Mouse (Mus musculus) granulocyte monocyte progenitor cell, adult 5-6 weeks (primary cell): ENCODE measurements around the gene Zbtb16. TPM values are rescaled to one million over a fixed set of nuclear protein-coding genes. Genes with fewer than 3 reads are reported as not detected.

Experiments used
- ATAC-seq: replicated peaks from 2 replicates; pipeline ENCODE4 v1.8.0; 2016; ENCODE audit warnings: mild to moderate bottlenecking, moderate TSS enrichment, inconsistent platforms; ENCODE audit not compliant: poor library complexity, severe bottlenecking
- total RNA-seq, 2 experiments: library from RNA; stranded (forward) in 1 of 2; stranded (reverse) in 1 of 2; fragments of 200-712, 200-1000 nt in 1 of 2; fragments of >200 nt in 1 of 2; fragmentation: Nextera tagmentation in 1 of 2; gene quantifications; 2 replicates each; pipeline ENCODE4 v1.2.3; 2014 to 2017

Gene Zbtb16
- total RNA-seq, 2 experiments from 2014 or later = 10.0 to 10.1 TPM

DNA sequence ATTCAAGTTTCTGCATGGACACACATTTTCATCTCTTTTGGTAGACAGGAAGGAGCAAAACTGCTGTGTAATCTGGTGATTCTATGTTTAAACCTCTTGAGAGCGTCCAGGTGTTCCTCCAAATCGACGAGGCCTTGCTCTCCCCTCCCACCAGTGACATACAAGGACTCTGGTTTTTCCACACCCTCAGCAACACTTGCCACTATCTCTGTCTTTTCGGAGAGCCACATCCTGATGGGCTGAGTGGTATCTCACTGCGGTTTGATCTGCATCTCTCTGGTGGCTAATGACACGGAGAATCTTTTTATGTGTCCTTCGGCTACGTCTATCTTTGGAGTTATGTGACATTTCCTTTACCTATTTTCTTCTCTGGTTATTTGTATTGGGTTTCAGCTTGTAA is 121.0 kb downstream of the Zbtb16 start:
- no peak for ATAC-seq

DNA sequence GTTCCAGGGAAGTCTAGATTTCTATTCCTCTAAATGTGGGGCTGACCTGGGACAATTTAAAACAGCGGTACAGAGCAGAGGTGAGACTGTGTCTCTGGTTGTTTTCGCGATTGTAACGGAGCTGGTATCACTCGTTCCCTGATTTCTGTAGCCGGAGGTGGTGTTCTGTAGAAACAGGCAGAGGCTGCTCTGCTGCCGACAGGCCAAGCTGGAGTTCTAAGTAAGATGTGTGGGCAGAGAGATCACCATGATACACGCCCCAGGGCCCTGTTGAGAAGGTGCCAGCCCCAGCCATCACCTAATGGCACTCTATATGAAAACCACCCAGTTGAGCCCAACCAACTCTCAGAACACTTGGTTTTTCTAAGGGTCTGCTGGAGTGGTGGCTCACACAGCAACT is 122.2 kb downstream of the Zbtb16 start:
- no peak for ATAC-seq

DNA sequence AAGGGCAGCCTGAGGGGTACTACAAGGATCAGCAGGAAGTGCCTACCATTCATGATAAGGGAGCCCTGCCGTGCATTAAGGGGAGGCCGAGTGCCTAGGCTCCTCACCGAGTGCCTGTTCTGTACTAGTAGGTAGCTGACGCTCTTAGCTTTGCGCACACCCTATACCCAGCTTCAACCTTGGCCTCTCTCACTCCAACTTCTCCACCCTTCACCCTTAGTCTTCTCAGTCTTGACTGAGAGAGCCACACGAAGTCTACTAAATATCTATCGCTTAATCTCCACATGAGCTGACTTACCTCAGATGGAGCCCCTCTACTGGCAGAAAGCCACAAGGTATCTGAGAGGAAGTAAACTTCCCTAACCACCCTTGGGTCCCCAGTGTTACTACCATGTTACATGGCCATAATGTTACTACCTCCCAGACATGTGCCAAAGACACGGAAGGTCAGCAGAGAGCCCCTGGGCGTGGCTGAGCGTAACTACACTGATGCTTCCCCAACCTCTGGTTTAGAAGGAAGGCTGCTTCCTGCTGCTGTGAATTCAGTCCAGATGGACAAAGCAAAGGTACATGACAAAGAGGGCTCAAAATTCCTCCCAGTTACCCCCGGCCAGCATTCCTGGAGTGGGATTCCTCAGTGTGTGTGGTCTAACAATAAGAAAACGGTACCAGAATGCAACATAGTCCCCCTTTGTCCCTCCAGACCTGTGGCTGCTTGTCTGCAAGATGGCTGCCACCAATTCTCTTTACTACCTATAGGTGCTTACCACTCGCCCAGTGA is 122.8 kb downstream of the Zbtb16 start:
- ATAC-seq = no peak; the same call in 1 of the 2 replicates

DNA sequence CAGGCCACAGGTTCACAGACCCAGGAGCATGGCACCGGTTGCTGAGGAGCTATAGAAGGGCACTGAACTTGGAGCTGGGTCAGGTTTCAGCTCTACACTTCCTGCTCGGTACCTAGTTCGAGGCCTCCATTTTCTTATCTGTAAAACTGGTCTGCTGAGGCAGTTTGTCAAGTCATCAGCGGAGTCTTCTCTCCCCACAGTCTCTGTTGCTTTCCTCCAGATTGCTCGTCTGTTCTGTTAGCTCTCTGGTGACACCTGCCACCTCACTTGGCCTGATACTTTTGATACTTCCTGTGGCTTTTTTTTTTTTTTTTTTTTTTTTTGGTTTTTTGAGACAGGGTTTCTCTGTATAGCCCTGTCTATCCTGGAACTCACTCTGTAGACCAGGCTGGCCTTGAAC is 124.2 kb downstream of the Zbtb16 start:
- ATAC-seq = no peak

DNA sequence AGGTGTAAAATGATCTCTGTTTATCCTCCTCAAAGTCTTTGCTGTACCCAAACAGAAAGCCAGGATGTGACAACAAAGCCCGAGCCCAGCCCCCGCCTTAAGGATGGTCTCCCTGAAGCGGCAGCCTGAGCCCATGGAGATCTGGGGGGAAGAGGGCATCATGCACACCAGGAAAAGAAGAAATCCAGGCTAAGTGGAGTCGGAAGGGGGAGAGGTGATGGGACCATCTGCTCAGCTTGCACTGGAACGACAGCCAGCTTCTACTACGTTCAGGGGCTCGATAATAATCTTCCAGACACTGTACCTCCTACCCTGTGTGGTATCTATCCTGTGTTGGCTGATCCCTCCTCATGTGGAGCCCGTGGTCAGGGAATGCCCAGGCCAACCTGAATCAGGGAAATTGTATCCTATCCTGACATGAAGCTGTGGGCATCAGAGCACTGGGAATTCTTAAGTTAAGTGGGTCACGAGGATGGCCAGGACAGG is 124.7 kb downstream of the Zbtb16 start:
- no peak for ATAC-seq

DNA sequence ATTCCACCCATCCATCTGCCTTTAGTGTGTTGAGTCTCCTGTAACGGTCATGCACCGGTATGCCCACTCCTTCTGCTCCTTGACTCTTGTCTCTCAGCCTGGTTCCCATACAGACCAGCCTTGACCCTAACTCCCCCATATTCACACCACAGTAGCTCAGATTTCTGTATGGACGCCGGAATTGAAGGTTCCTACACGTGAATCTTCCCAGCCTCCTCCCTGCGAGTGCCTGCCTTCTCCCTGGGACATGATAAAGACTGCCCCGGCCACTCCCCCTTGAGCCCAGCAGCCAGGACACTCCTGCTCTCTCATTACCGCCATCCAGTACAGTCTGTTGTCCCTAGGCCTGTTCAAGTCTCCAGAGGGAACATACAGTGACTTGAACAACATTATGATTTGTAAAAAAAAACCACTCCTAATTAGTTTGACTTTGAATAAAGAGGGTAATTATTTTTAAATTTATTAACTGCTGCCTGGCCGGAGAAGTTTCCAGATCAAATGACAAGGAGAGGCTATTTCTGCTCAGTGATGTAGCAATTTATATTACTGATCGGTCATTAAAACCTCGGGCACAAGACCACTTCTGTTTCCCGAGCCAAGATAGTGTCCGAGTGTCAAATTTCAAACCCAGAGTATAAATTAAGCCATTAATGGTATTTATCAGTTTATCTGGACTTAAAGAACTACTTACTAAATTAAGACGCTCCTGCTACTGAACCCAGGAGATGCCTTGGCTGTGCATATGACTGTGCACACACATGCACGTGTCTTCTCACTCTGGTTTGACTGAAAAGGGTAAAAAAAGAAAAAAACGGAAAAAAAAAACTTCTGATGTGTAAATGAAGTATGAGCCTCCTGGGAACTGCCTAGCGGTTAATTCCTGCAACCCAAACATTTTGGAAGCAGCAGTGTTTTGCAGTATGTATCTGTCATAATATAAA is 125.4 kb downstream of the Zbtb16 start:
- no peak for ATAC-seq

DNA sequence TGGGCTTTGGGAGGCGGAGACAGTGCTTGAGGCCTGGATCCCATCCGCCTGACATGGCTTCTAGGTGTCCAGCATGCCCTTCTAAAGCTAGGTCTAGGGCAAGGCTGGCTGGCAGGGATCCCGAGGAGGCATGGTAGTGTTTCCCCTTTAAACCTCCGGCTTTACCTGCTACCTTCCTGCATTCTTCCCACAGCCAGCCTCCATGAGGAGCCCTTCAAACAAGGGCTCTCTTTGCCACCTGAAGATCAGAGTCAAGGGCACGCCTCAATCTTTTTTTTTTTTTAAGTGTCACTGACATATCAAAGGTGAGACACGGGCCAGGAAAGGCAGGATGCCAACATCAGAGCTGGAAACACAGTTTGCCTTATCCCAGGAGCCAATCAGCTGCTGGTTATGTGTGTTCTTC is 128.2 kb downstream of the Zbtb16 start:
- ATAC-seq = no peak

DNA sequence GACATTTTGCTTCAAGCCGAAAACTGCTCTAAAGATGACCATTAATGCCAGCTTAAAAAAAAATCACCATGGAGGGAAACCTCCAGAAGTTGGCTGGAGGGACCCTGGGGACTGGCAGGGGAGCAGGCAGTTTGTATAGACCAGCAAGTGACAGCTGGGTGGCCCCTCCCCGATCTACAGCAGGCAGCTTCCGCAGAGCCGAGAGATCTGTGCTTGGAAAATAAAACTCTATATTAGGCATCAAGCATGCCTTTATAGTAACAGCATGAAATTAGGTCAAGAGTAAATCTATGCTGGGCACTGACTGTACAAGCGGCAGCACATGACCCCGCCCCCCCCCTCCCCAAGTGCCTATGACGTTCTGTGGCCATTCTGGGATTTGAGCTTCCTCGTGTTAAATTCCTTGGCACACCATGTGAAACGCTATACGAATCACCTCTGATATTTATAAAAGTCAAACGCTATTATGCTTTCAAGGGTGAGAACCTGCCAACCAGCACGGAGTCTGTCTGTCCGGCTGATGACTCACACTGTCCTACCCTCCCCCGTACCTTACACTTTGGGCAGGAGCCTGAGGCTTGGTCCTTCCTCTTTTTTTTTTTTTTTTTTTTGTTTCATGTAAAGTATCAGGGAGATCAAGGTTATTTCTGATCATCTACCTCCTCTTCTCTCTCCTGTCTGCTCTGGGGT is 128.7 kb downstream of the Zbtb16 start:
- peak; percentile 88 for ATAC-seq

DNA sequence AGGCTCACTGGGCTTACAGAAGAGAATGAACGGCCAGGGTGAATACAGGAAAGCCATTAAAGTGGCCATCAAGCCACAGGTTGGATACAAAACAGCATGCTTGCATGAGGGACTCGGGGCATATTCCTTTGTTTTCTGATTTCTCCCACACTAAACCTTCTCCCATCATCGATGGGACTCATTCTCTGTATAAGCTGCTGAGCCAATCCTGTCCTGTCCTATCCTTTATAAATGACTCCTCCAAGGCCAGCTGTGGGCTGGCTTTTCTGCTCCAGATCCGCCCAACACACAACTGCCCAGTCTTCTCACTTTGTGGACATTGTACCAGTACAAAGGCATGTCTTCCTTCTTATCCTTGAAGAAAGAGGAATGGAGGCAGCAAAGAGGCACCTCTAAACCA is 134.7 kb downstream of the Zbtb16 start:
- ATAC-seq = no peak

DNA sequence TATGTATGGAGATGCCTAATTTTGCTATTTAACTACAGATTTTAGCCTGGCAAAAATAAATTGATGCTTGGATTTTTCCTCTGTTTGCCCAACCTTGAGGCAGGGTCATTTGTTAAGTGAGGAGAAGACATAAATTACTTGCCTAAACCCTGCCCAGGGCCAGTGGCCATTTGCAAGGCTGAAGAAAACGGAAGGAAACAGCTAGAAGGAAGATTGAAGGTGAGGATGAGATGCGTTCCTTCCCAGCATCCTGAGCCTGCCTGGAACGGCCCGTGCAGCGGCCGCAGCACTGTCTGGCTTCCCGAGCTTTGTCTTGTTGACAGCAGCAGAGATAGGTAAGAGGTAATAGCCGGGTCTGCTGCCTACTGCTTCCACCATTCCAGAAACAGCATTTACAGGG is 135.2 kb downstream of the Zbtb16 start:
- ATAC-seq = no peak

DNA sequence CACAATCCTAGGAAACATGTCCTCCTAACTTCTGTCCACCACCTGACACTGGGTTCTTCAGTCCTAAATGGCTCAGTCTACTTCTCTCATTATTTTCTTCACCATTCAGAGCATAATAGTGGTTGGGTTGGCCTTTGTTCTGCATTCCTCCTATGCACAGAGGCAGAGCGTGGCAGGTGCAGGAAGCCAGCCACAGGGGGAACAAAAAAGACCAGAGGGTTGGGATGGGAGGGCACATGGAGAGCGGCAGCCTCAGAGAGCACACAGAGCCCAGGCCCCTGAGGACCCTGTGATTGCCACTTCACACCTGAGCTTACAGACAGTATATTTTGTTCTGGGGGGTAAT is 138.6 kb downstream of the Zbtb16 start:
- ATAC-seq = no peak

DNA sequence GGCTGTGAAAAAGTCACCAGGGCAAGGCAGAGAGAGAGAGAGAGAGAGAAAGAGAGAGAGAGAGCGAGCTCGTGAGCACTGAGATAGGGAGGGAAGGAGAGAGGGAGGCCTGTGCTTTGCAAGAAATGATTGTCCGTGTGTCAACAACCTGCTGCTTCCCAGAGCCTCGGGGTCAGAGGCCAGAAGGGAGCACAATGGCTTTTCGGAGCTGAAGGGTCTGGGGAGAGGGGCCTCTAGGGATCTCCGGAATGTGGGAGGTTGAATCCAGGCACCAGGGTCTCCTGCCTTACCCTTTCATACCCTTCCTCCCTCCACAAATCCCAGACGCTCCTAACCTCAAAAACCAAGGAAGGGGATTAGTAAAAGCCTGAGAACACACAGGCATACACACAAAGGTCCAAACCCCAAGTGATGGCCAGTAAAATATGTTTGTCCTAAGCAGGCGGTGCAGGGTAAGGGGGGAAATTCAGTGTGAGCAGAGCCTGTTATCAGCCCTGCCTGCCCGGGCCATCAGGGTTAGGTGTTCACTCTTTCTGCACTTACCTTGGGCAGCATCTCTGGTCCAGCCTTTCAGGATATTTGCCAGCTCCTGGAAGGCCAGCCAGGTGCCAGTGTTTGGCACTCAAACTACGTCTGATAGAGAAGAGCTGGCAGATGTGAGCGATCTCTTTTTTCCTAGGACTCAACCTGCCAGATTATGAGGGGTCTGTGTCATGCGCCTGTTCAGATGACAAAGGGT is 139.1 kb downstream of the Zbtb16 start:
- no peak for ATAC-seq

DNA sequence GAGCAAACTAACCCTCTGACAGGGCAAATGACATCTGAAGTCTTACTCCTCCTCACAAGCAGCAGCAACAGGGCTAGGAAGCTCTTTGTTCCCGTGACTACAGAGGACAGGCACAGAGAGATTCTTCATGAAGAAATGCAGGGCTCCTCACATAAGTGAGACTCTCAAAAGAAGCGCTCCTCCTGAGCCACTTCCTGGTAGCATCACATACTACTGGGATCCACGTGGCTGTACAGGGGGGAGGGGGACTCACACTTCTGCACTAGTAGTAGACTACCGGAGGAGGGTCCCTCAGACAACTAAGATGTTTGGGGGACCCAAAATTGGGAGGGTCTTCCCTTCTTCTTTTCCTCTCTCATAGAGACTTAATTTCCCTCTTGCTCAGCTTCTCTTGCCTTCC is 139.7 kb downstream of the Zbtb16 start:
- ATAC-seq = no peak

DNA sequence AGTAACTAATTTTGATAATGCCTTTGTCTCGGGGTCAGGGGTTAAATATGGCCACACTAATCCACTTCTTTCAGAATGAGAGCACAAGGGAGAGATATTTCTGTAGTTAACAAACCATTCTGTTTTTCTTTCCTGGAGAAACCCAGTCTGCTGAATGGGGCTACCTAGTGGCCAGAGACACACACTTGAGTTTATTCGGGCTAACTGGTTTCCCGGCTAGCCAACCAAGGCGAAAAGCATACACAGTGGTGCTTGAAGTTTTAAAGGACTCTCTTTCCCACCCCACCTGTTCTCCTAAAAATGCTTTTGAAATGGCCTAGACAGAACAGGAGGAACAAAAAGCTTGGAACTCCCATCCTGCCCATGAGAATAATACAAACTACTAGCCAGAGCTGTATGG is 140.2 kb downstream of the Zbtb16 start:
- no peak for ATAC-seq

DNA sequence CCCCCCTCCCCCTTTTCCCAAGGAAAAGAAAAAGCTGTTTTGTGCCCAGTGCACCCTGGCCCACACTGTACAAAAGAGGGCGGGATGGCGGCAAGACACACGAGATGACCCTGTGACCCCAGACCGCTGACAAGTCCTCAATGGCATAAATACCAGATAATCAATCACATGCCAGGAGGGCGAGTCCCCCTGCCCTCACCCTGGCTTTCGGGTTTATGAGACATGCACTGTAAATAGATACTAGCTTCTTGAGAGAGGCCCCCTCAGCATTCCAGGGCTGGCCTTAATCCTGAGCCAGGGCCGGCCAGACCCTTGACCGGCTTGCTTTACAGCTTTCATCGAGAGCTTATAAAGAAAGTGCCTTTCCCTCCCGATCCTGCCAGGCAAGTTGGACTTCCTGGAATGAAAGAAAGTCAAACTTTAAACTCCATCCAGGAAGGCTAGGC is 141.4 kb downstream of the Zbtb16 start:
- no peak for ATAC-seq

DNA sequence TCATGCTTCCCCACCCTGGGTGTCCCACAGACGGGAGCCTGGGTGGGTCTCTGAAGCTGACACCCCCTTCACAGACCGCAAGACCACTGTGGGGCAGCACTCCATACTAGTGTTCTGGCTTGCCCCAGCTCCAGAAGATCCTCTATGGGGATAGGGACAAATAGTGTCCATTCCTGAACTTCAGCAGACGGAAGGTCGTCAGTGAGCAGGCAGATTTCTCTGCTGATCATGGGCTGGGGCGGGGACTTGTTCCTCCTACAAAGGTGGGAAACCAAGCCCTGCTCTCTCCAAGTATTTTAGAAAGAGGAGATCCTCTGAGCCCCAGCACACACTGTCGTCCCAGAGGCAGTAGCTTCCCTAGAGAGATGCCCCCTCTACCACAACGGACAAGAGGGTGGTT is 142.3 kb downstream of the Zbtb16 start:
- no peak for ATAC-seq

DNA sequence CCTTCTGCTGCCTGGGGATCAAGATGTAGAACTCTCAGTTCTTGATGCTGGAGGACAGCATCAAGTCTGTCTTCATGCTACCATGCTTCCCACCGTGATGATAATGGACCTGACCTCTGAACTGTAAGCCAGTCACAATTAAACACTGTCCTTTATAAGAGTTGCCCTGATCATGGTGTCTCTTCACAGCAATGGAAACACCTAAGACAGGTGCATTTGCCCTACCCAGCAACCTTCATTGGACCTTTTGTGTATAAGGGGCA is 146.4 kb downstream of the Zbtb16 start:
- no peak for ATAC-seq

DNA sequence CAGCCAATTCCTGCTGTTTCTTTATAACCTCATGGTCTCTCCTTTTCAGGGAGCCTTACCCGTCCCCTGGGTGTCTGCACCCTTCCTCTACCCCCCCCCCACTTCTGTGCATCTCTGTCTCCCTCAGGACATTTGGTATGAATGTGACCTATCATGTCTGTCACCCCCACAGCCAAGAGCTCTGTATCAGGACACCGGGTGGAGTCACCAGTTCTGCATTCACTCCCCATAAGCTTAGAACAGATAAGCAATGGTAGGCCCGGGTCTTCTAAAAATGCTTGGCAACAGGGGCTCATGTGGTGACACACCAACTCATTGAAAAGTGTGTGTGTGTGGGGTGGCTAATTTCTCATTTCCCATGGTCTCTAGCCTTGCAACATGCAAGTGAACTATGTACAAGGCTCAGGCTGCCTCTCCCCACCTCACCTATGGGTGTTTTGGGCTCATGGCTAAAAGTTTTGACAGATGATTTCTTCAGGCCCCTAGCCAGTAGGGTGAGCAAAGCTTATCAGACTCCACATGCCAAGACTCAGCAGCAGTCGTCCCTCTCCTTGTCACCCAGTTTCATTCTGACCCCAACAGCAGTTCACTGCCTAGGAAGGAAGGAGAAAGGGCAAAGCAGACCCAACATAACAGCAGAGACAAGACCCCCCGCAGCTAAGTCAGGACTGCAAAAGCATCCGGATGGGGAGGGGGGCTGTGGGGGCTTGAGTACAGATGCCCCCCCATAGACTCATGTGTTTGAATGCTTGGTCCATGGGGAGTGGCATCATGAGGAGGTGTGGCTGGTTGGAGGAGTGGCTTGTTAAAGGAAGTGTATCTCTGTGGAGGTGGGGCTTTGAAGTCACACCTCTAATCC is 146.9 kb downstream of the Zbtb16 start:
- ATAC-seq = no peak; the same call in 1 of the 2 replicates

DNA sequence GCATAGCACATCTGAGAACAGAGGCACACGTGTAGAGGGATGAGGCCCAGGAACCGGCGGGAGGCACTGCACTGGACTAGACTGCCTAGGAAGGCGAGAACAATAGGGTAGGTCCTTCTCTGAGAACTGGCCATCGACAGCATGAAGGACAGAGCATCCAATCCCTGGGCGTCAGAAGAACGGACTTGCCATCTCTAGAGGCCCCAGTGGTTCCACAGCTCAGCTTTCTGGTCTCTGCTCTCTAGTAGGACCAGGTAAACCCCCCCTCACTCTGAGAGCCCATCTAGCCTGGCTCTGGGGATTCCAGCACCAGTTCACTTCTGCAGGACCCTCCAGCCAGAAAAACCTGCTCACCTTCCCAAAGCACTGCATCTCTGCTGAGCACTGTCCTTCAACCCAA is 148.1 kb downstream of the Zbtb16 start:
- no peak for ATAC-seq
